Comparison of ENCODE assay signal across 8 mouse cellular contexts in genomic region chr15:84231113-84231712, GRCm38 (mm10). TPM values are rescaled to one million over a fixed set of nuclear protein-coding genes. Genes with fewer than 3 reads are reported as not detected.
DNase-seq lines count a peak whose midpoint lies in the region; ATAC-seq and TF ChIP-seq lines count a peak whose summit lies in the region.

No protein-coding gene starts in this region.

- peak; percentile 89 for ATAC-seq in erythroid progenitor cell, adult 5-6 weeks (replicated peaks; ENCODE audit: low FRiP score, poor library complexity, severe bottlenecking)

- TF ChIP-seq CTCF in bone marrow macrophage, adult 2 months (IDR thresholded peaks at IDR 0.05; ENCODE audit: low read depth, low read length): no peak
- no peak for TF ChIP-seq CTCF in spleen, adult 2 months (IDR thresholded peaks at IDR 0.05; ENCODE audit: extremely low read depth, insufficient read depth, insufficient read length, insufficient replicate concordance)

- H3K4me3 ChIP-seq in bone marrow macrophage, adult 2 months (ENCODE audit: insufficient read depth, low read length): peak overlapping the region; percentile 77
- peak overlapping the region; percentile 56; the same call in 1 of the 2 replicates for H3K4me3 ChIP-seq in spleen, adult 2 months (ENCODE audit: extremely low read depth, insufficient read depth, insufficient read length)

- H3K36me3 ChIP-seq in spleen, adult 2 months (ENCODE audit: control insufficient read depth, insufficient read depth, low read length): no peaks in the 10 kb centered on the region

- H3K4me1 ChIP-seq in bone marrow macrophage, adult 2 months (ENCODE audit: control insufficient read depth, insufficient read depth, low read length): peaks cover 29% of the 10 kb centered on the region
- H3K4me1 ChIP-seq in spleen, adult 2 months (ENCODE audit: control insufficient read depth, insufficient read depth, insufficient read length): peaks cover 6% of the 10 kb centered on the region

- H3K27me3 ChIP-seq in spleen, adult 2 months (ENCODE audit: control insufficient read depth, insufficient read depth, low read length): peaks cover 8% of the 10 kb centered on the region

- H3K27ac ChIP-seq in bone marrow macrophage, adult 2 months (ENCODE audit: insufficient read depth, low read depth, low read length): no peak overlapping the region
- peak overlapping the region; percentile 37; the same call in 1 of the 2 replicates for H3K27ac ChIP-seq in spleen, adult 2 months (ENCODE audit: insufficient read depth, low read length)

- no peak for TF ChIP-seq POLR2A in bone marrow macrophage, adult 2 months (IDR thresholded peaks at IDR 0.05; ENCODE audit: borderline replicate concordance, low read depth, low read length)
- no peak for TF ChIP-seq POLR2A in spleen, adult 2 months (IDR thresholded peaks at IDR 0.05; ENCODE audit: low read depth, low read length)

- 3% methylated on average over 16 of the region's 16 CpGs for WGBS in spleen, adult 2 months

- DNase-seq in 3134 (ENCODE audit: extremely low read depth, insufficient read length, low spot score) (peak; percentile 49), adipocyte (ENCODE audit: low spot score) (no peak)
- peak; percentile 55 for DNase-seq in heart, postnatal 4 days
- DNase-seq in left cerebral cortex, adult 8-10 months (ENCODE audit: low spot score in 2 of 2): peak; percentile 30 to 76
- DNase-seq in lung, postnatal 4 days: peak; percentile 60 to 64
- DNase-seq in spleen, adult 2 months (ENCODE audit: low read depth in 1 of 2, low spot score in 2 of 2): no peak

RNA-seq across cellular contexts. Expression of gene Parvb, which starts 0.6 kb away (rescaled TPM):
- polyA plus RNA-seq in bone marrow macrophage, adult 2 months (2012; ENCODE audit: insufficient read depth, insufficient read length, missing spikeins): 34.4 and 35.7 TPM in 2 replicates
- total RNA-seq in erythroid progenitor cell, adult 5-6 weeks (2015; ENCODE audit: low replicate concordance): 87.9 and 89.7 TPM in 2 replicates
- total RNA-seq in erythroid progenitor cell, adult 5-6 weeks (2017; ENCODE audit: low replicate concordance): 26.2 and 32.4 TPM in 2 replicates
- 100 to 1,000 TPM; 172 to 177 TPM for total RNA-seq in heart, postnatal 4 days (2021)
- total RNA-seq in left cerebral cortex, adult 8-10 months (2022): 10 to 100 TPM; 15.8 to 20.0 (median 17.9) TPM
- polyA plus RNA-seq in spleen, adult 2 months (2012; rRNA removed): 38.6 and 39.9 TPM in 2 replicates

RNA-seq across cellular contexts. Expression of gene Samm50, which starts 39.2 kb away (rescaled TPM):
- polyA plus RNA-seq in bone marrow macrophage, adult 2 months (2012; ENCODE audit: insufficient read depth, insufficient read length, missing spikeins): 48.7 and 50.9 TPM in 2 replicates
- 9.0 and 12.6 TPM in 2 replicates for total RNA-seq in erythroid progenitor cell, adult 5-6 weeks (2015; ENCODE audit: low replicate concordance)
- total RNA-seq in erythroid progenitor cell, adult 5-6 weeks (2017; ENCODE audit: low replicate concordance): 4.1 and 18.0 TPM in 2 replicates
- total RNA-seq in heart, postnatal 4 days (2021): 100 to 1,000 TPM; 226 to 230 TPM
- 100 to 1,000 TPM; 102 to 106 (median 104) TPM for total RNA-seq in left cerebral cortex, adult 8-10 months (2022)
- polyA plus RNA-seq in spleen, adult 2 months (2012; rRNA removed): 8.5 and 9.0 TPM in 2 replicates

Comparison
In these comparisons a context has a peak if more than half of its experiments do, and no peak if none do; other contexts are left out.
1. DNase-seq: peak in 3134 (single experiment), heart, postnatal 4 days (single experiment), left cerebral cortex, adult 8-10 months (2 of 2) and lung, postnatal 4 days (2 of 2); none in spleen, adult 2 months (0 of 2) and adipocyte (single experiment).
2. RNA of gene Samm50, which starts 39.2 kb away (total RNA-seq): 226 to 230 TPM in heart, postnatal 4 days and 102 to 106 TPM in left cerebral cortex, adult 8-10 months; 4.1 to 18.0 TPM in erythroid progenitor cell, adult 5-6 weeks; every median in the first group is over 4 times any median in the second.